Mouse (Mus musculus) midbrain, embryonic 16.5 days (tissue): Measurements from ENCODE around the gene Tbc1d9b. TPM values are rescaled to one million over a fixed set of nuclear protein-coding genes. Genes with fewer than 3 reads are reported as not detected.
"Not testable (repeated sequence)": the region's sequence is repeated elsewhere in the genome, so short reads cannot be mapped to it uniquely, and the experiment has no call there.

Source experiments
- ATAC-seq: fragments of 200-750 bp; cut with Nextera tagmentation; 2 replicates; pipeline ENCODE4 v1.8.0; 2017; ENCODE audit warnings: moderate TSS enrichment
- H3K27ac ChIP-seq: fragments of 300-500 bp; sonication (generic); 2 replicates; pipeline ENCODE4 v1.5.1; 2014; ENCODE audit warnings: mild to moderate bottlenecking, low read length, mixed read lengths
- H3K27me3 ChIP-seq: fragments of 300-500 bp; sonication (generic); 2 replicates; pipeline ENCODE4 v1.6.1; 2014; ENCODE audit warnings: low read depth, low read length, mixed read lengths; ENCODE audit not compliant: control insufficient read depth, insufficient read depth
- H3K36me3 ChIP-seq: fragments of 300-500 bp; sonication (generic); 2 replicates; pipeline ENCODE4 v1.6.1; 2014; ENCODE audit warnings: mild to moderate bottlenecking, low read length, moderate library complexity, mixed read lengths; ENCODE audit not compliant: control insufficient read depth, insufficient read depth
- H3K4me1 ChIP-seq: fragments of 300-500 bp; sonication (generic); 2 replicates; pipeline ENCODE4 v1.6.1; 2014; ENCODE audit warnings: mild to moderate bottlenecking, low read length, mixed read lengths; ENCODE audit not compliant: control insufficient read depth, insufficient read depth
- H3K4me2 ChIP-seq: fragments of 300-500 bp; sonication (generic); 2 replicates; pipeline ENCODE4 v1.6.1; 2014; ENCODE audit warnings: mild to moderate bottlenecking, low read length, mixed read lengths
- H3K4me3 ChIP-seq: fragments of 300-500 bp; sonication (generic); 2 replicates; pipeline ENCODE4 v1.5.1; 2014; ENCODE audit warnings: low read depth, mild to moderate bottlenecking, low read length, moderate library complexity, mixed read lengths
- H3K9ac ChIP-seq: fragments of 300-500 bp; sonication (generic); 2 replicates; pipeline ENCODE4 v1.6.1; 2014; ENCODE audit warnings: low read depth, low read length, mixed read lengths
- H3K9me3 ChIP-seq: fragments of 300-500 bp; sonication (generic); replicated peaks from 2 replicates; pipeline ENCODE4 v1.6.1; 2014; ENCODE audit warnings: mild to moderate bottlenecking, low read length, mixed read lengths; ENCODE audit not compliant: control insufficient read depth, poor library complexity, severe bottlenecking
- WGBS: fragments of 180-500 bp; shearing (Covaris S2); extraction: QIAGEN DNeasy Blood & Tissue Kit; methylation state at CpG from one replicate; pipeline ENCODE4 v1.1.7; 2014; 5-methylcytosine and 5-hydroxymethylcytosine counted together
- polyA plus RNA-seq: library from polyadenylated mRNA; unstranded; fragments of >200 nt; fragmentation: Nextera tagmentation; extraction: Ambion mirVana; gene quantifications from 2 replicates; pipeline ENCODE4 v1.2.1, GENCODE M21; 2015

The Tbc1d9b gene
- polyA plus RNA-seq, 1 experiment from 2014 or later = 38.4 TPM

- ATAC-seq = peak; percentile 47; the same call in 1 of the 2 replicates
- H3K9me3 ChIP-seq = no peaks in the 10 kb centered on the region
- 69% methylated on average over 10 of the region's 10 CpGs for WGBS
- H3K4me1 ChIP-seq = no peaks in the 10 kb centered on the region
- H3K27me3 ChIP-seq = no peaks in the 10 kb centered on the region
- no peak overlapping the region for H3K4me3 ChIP-seq
- H3K9ac ChIP-seq = no peak overlapping the region
- H3K4me2 ChIP-seq = no peak overlapping the region
- H3K27ac ChIP-seq = no peak overlapping the region
- peaks cover 50% of the 10 kb centered on the region for H3K36me3 ChIP-seq
Observed at GRCm38 (mm10) chr11:50161578-50162304, 30.5 kb downstream of the Tbc1d9b start.

GRCm38 (mm10) chr11:50162338-50163050 is 31.3 kb downstream of the Tbc1d9b start:
- Histone ChIP-seq H3K27me3 (no peaks in the 10 kb centered on the region), H3K9ac (no peak overlapping the region), H3K4me2 (no peak overlapping the region), H3K4me3 (no peak overlapping the region), H3K4me1 (no peaks in the 10 kb centered on the region), H3K27ac (no peak overlapping the region), H3K9me3 (no peaks in the 10 kb centered on the region), H3K36me3 (peaks cover 43% of the 10 kb centered on the region)
- no peak for ATAC-seq
- 92% methylated on average over 3 of the region's 3 CpGs for WGBS

GRCm38 (mm10) chr11:50168352-50168751 is 37.2 kb downstream of the Tbc1d9b start:
- Histone ChIP-seq H3K27ac (no peak overlapping the region), H3K4me1 (no peaks in the 10 kb centered on the region), H3K9ac (no peak overlapping the region), H3K27me3 (no peaks in the 10 kb centered on the region), H3K36me3 (peaks cover 23% of the 10 kb centered on the region), H3K4me2 (no peak overlapping the region), H3K9me3 (no peaks in the 10 kb centered on the region), H3K4me3 (no peak overlapping the region)
- 90% methylated on average over 5 of the region's 5 CpGs for WGBS
- ATAC-seq = no peak

- Histone ChIP-seq H3K4me3 (peak within 1 kb of the TSS; percentile 48), H3K27ac (peak within 1 kb of the TSS; percentile 84), H3K4me2 (peak within 1 kb of the TSS; percentile 69), H3K36me3 (peaks cover 13% of the 10 kb centered on the region; the same call in 1 of the 2 replicates), H3K9ac (peak within 1 kb of the TSS; percentile 65)
- peak; percentile 70 for ATAC-seq
- not testable (repeated sequence) for H3K9me3 ChIP-seq, H3K27me3 ChIP-seq, H3K4me1 ChIP-seq
- WGBS = 4% methylated on average over 19 of the region's 19 CpGs
Observed at GRCm38 (mm10) chr11:50174111-50174729, 43.0 kb downstream of the Tbc1d9b start, which contains the start of gene Mrnip. Gene Mrnip (plus strand): TSS chr11:50174444.

- under 1% methylated on average over 27 of the region's 27 CpGs for WGBS
- Histone ChIP-seq H3K9ac (peak overlapping the region; percentile 64), H3K4me1 (peaks cover 5% of the 10 kb centered on the region), H3K27me3 (no peaks in the 10 kb centered on the region), H3K9me3 (no peaks in the 10 kb centered on the region), H3K36me3 (peaks cover 13% of the 10 kb centered on the region; the same call in 1 of the 2 replicates), H3K27ac (peak overlapping the region; percentile 82), H3K4me3 (peak overlapping the region; percentile 48), H3K4me2 (peak overlapping the region; percentile 69)
- ATAC-seq = peak; percentile 99
Observed at GRCm38 (mm10) chr11:50174730-50175187, 43.6 kb downstream of the Tbc1d9b start.

GRCm38 (mm10) chr11:50176351-50176750 is 45.2 kb downstream of the Tbc1d9b start:
- Histone ChIP-seq H3K9ac (no peak overlapping the region), H3K4me1 (peaks cover 5% of the 10 kb centered on the region), H3K36me3 (peaks cover 10% of the 10 kb centered on the region; the same call in 1 of the 2 replicates), H3K27ac (no peak overlapping the region), H3K9me3 (no peaks in the 10 kb centered on the region), H3K4me3 (no peak overlapping the region), H3K4me2 (no peak overlapping the region), H3K27me3 (no peaks in the 10 kb centered on the region)
- no peak for ATAC-seq
- 79% methylated on average over 3 of the region's 3 CpGs for WGBS

GRCm38 (mm10) chr11:50177111-50177510 is 45.9 kb downstream of the Tbc1d9b start:
- 83% methylated on average over 6 of the region's 6 CpGs for whole genome bisulfite sequencing
- Histone ChIP-seq H3K4me3 (no peak overlapping the region), H3K9ac (no peak overlapping the region), H3K9me3 (no peaks in the 10 kb centered on the region), H3K36me3 (peaks cover 10% of the 10 kb centered on the region; the same call in 1 of the 2 replicates), H3K27me3 (no peaks in the 10 kb centered on the region), H3K4me1 (peaks cover 5% of the 10 kb centered on the region), H3K4me2 (no peak overlapping the region), H3K27ac (no peak overlapping the region)
- ATAC-seq = no peak

GRCm38 (mm10) chr11:50178532-50179488 is 47.6 kb downstream of the Tbc1d9b start:
- peaks cover 13% of the 10 kb centered on the region; the same call in 1 of the 2 replicates for H3K36me3 ChIP-seq
- H3K27me3 ChIP-seq = no peaks in the 10 kb centered on the region
- no peak overlapping the region for H3K9ac ChIP-seq
- H3K4me1 ChIP-seq = peaks cover 5% of the 10 kb centered on the region
- H3K4me3 ChIP-seq = no peak overlapping the region
- WGBS = 88% methylated on average over 5 of the region's 5 CpGs
- H3K4me2 ChIP-seq = no peak overlapping the region
- no peak overlapping the region for H3K27ac ChIP-seq
- H3K9me3 ChIP-seq = no peaks in the 10 kb centered on the region
- no peak for ATAC-seq
